Mouse (Mus musculus) neural tube, embryonic 14.5 days (tissue): ENCODE measurements around the gene Hist1h2ak. TPM values are rescaled to one million over a fixed set of nuclear protein-coding genes. Genes with fewer than 3 reads are reported as not detected.
"Not testable (repeated sequence)": the region's sequence is repeated elsewhere in the genome, so short reads cannot be mapped to it uniquely, and the experiment has no call there.

ENCODE experiments used
- ATAC-seq: fragments of 200-750 bp; cut with Nextera tagmentation; 2 replicates; pipeline ENCODE4 v1.8.0; 2017; ENCODE audit warnings: low read depth, mild to moderate bottlenecking, moderate TSS enrichment, moderate library complexity
- H3K27ac ChIP-seq: fragments of 300-500 bp; sonication (generic); 2 replicates; pipeline ENCODE4 v1.5.1; 2014; ENCODE audit warnings: low read depth, mild to moderate bottlenecking, control low read depth, low read length, moderate library complexity, mixed read lengths
- H3K27me3 ChIP-seq: fragments of 300-500 bp; sonication (generic); 2 replicates; pipeline ENCODE4 v1.6.1; 2014; ENCODE audit warnings: low read length; ENCODE audit not compliant: control insufficient read depth, insufficient read depth
- H3K36me3 ChIP-seq: fragments of 300-500 bp; sonication (generic); 2 replicates; pipeline ENCODE4 v1.6.1; 2014; ENCODE audit warnings: low read length, mixed read lengths; ENCODE audit not compliant: control insufficient read depth, insufficient read depth
- H3K4me1 ChIP-seq: fragments of 300-500 bp; sonication (generic); 2 replicates; pipeline ENCODE4 v1.6.1; 2014; ENCODE audit warnings: low read length; ENCODE audit not compliant: control insufficient read depth, insufficient read depth
- H3K4me2 ChIP-seq: fragments of 300-500 bp; sonication (generic); 2 replicates; pipeline ENCODE4 v1.6.1; 2014; ENCODE audit warnings: mild to moderate bottlenecking, low read depth, low read length, control low read depth
- H3K4me3 ChIP-seq: fragments of 300-500 bp; sonication (generic); 2 replicates; pipeline ENCODE4 v1.5.1; 2014; ENCODE audit warnings: low read depth, low read length, control low read depth, mixed read lengths
- H3K9ac ChIP-seq: fragments of 300-500 bp; sonication (generic); replicated peaks from 2 replicates; pipeline ENCODE4 v1.6.1; 2014; ENCODE audit warnings: low read depth, mild to moderate bottlenecking, control low read depth, low read length, mixed read lengths
- H3K9me3 ChIP-seq: fragments of 300-500 bp; sonication (generic); 2 replicates; pipeline ENCODE4 v1.6.1; 2016; ENCODE audit warnings: low read length; ENCODE audit not compliant: control insufficient read depth
- WGBS: fragments of 180-500 bp; shearing (Covaris S2); extraction: QIAGEN DNeasy Blood & Tissue Kit; methylation state at CpG from one replicate; pipeline ENCODE4 v1.1.7; 2014; 5-methylcytosine and 5-hydroxymethylcytosine counted together
- polyA plus RNA-seq: library from polyadenylated mRNA; unstranded; fragments of >200 nt; fragmentation: Nextera tagmentation; extraction: Ambion mirVana; gene quantifications from 2 replicates; pipeline ENCODE4 v1.2.1, GENCODE M21; 2014

Hist1h2ak gene
- 1.4 and 2.9 TPM in 2 replicates for polyA plus RNA-seq

DNA sequence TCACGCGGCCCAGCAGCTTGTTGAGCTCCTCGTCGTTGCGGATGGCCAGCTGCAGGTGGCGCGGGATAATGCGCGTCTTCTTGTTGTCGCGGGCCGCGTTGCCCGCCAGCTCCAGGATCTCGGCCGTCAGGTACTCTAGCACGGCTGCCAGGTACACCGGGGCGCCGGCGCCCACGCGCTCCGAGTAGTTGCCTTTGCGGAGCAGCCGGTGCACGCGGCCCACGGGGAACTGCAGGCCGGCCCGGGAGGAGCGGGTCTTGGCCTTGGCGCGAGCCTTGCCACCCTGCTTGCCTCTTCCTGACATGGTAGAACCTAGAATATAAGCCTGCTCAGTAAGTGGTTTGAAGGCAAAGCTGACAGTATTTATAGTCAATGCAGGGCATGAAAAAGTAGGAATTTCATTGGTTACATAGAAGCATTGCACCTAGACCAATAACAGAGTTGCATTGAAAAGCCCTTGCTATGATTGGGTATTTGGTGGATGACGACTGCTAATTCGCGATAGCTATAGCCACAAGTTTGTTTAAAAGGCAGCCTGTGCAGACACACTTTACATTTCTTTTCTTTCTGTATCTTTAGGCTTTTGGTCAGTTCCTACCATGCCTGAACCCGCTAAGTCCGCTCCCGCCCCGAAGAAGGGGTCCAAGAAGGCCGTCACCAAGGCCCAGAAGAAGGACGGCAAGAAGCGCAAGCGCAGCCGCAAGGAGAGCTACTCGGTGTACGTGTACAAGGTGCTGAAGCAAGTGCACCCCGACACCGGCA is at the start of gene Hist1h2ak, which contains the start of gene Hist1h2bn:
TSS of gene Hist1h2ak (minus strand) at position 304 of the 762 bp plus-strand sequence.
TSS of gene Hist1h2bn (plus strand) at position 600 of the 762 bp plus-strand sequence.
- peak within 1 kb of the TSS; percentile 48 for H3K9ac ChIP-seq
- H3K4me1 ChIP-seq, result peaks cover 25% of the 10 kb centered on the region
- ATAC-seq, result peak; percentile 97
- peak within 1 kb of the TSS; percentile 38 for H3K4me3 ChIP-seq
- under 1% methylated on average over 37 of the region's 50 CpGs for WGBS
- not testable (repeated sequence) for H3K36me3 ChIP-seq, H3K9me3 ChIP-seq, H3K27me3 ChIP-seq
- peak within 1 kb of the TSS; percentile 71 for H3K4me2 ChIP-seq
- H3K27ac ChIP-seq, result peak within 1 kb of the TSS; percentile 85

DNA sequence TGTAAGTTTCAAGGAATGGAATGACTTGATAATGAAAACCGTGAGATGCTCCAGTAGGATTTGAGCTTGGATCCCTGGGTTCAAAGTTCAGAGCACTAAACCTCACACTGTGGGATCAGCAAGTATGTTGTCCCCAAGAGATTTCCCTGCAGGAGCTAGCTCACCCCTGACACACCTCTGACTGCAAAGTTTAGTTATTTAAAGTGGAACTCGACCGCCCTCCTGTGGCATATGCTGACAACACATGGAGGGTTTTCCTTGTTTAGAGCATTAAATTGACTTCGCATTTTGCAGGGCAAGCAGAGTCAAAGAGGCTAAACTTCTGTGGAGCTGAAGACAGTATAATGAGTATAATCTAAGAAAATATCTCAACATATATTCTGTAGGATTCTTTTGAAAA is 49.4 kb upstream of the Hist1h2ak start:
- H3K4me2 ChIP-seq, H3K9ac ChIP-seq, H3K27ac ChIP-seq, H3K27me3 ChIP-seq, H3K4me3 ChIP-seq, H3K4me1 ChIP-seq, H3K36me3 ChIP-seq, H3K9me3 ChIP-seq: not testable (repeated sequence)
- ATAC-seq, result peak; percentile 68; the same call in 1 of the 2 replicates
- WGBS, result no CpG with 5 or more reads among the region's 4 CpGs

DNA sequence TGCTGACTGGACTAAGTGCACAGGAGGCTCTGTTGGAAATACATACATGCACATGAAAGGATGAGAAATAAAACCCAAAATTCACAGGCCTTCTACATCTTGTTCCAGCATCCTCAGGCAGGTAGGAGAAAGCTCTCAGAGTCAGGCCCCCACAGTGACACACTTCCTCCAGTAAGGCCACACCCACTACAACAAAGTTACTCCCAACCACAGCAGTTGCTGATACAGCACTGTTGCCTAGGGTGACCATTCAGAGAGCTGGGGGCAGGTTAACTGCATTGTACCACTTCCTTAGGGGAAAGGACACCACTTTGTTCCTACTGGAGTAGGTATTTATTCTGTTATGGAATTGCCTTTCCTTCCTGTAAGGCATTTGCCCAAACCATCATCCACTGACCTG is 43.5 kb upstream of the Hist1h2ak start:
- not testable (repeated sequence) for H3K27ac ChIP-seq, ATAC-seq, H3K9ac ChIP-seq, H3K27me3 ChIP-seq, H3K4me1 ChIP-seq, H3K4me2 ChIP-seq, H3K36me3 ChIP-seq, H3K4me3 ChIP-seq, H3K9me3 ChIP-seq

DNA sequence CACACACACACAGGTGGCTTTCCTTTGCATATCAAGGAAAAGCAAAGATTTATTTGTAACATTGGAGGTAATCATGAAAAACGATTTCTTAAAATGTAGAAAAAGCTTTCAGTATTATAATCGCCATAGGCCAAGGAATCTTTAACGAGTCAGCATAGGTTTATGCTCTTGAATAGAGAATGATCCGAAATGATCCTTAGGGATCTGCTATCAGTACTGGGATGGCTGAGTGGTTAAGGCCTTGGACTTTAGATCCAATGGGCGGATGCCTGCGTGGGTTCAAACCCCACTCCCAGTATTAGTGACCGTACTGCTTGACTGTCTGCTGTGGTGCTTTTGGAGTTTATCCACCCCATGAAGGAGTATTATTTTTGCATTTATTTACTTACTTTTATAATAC is 42.0 kb upstream of the Hist1h2ak start:
- no peaks in the 10 kb centered on the region for H3K27me3 ChIP-seq
- no peak overlapping the region for H3K27ac ChIP-seq
- H3K9me3 ChIP-seq, result no peaks in the 10 kb centered on the region
- WGBS, result 91% methylated on average over 7 of the region's 7 CpGs
- ATAC-seq, result no peak
- H3K36me3 ChIP-seq, result no peaks in the 10 kb centered on the region
- no peak overlapping the region for H3K9ac ChIP-seq
- no peak overlapping the region for H3K4me3 ChIP-seq
- no peak overlapping the region for H3K4me2 ChIP-seq
- H3K4me1 ChIP-seq, result no peaks in the 10 kb centered on the region

DNA sequence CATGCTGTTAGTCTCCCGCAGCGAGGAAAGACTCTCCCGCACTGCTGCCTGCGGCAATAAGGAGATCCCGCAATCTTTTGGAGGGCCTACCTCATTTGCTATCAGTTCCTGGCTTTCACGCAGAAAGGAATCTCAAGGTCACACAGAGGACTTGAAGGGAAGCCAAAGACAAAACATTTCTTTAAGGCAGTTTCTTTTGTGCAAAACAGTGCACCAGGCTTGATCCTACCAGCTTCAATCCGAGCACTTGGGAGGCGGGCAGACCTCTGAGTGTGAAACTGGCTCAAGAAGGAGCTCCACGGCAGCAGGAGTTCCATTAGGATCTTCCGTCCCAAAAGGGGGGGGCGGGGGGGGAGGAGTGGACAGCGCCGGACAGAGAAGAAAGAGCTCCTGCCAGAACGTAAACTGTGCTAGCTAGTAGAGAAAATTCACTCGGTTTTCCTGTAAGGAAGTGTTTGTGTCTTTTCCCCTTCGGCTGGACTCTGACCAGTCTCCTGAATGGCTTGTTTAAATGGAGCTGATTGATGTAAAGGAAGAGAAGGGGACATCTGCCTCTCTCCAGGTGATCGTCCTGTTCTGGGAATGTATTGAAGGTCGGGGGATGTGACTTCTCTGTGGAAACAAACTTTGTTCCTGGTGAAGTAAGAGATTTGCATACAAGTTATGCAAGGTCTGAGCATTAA is 37.1 kb upstream of the Hist1h2ak start:
- H3K4me1 ChIP-seq, result peaks cover 12% of the 10 kb centered on the region
- H3K4me2 ChIP-seq, result peak overlapping the region; percentile 40
- no peak overlapping the region for H3K4me3 ChIP-seq
- ATAC-seq, result no peak
- 7% methylated on average over 17 of the region's 18 CpGs for WGBS
- H3K9me3 ChIP-seq, result no peaks in the 10 kb centered on the region
- no peaks in the 10 kb centered on the region for H3K27me3 ChIP-seq
- H3K36me3 ChIP-seq, result no peaks in the 10 kb centered on the region
- H3K27ac ChIP-seq, result no peak overlapping the region
- no peak overlapping the region for H3K9ac ChIP-seq

DNA sequence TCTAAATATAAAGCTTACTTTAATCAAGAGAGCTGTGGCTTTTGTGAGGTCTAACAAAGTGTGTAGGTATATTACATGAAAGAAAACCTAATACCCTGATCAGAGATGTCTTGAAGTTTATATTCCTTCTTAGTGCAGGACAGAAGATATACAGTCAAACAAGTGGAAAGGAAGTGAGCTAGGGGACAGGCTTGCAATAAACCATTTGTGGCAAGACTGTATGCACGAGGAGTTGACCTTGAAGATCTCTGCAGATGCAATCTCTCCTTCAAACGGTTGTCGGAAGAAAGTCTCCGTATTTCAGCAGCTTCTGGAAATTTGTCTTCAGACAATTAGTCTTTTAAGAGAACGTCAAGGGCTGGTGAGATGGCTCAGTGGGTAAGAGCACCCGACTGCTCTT is 36.3 kb upstream of the Hist1h2ak start:
- Histone ChIP-seq H3K4me2 (no peak overlapping the region), H3K36me3 (no peaks in the 10 kb centered on the region), H3K9me3 (no peaks in the 10 kb centered on the region), H3K9ac (no peak overlapping the region), H3K4me3 (no peak overlapping the region), H3K27me3 (no peaks in the 10 kb centered on the region), H3K4me1 (peaks cover 12% of the 10 kb centered on the region), H3K27ac (no peak overlapping the region)
- no peak for ATAC-seq
- WGBS, result 57% methylated on average over 6 of the region's 6 CpGs

DNA sequence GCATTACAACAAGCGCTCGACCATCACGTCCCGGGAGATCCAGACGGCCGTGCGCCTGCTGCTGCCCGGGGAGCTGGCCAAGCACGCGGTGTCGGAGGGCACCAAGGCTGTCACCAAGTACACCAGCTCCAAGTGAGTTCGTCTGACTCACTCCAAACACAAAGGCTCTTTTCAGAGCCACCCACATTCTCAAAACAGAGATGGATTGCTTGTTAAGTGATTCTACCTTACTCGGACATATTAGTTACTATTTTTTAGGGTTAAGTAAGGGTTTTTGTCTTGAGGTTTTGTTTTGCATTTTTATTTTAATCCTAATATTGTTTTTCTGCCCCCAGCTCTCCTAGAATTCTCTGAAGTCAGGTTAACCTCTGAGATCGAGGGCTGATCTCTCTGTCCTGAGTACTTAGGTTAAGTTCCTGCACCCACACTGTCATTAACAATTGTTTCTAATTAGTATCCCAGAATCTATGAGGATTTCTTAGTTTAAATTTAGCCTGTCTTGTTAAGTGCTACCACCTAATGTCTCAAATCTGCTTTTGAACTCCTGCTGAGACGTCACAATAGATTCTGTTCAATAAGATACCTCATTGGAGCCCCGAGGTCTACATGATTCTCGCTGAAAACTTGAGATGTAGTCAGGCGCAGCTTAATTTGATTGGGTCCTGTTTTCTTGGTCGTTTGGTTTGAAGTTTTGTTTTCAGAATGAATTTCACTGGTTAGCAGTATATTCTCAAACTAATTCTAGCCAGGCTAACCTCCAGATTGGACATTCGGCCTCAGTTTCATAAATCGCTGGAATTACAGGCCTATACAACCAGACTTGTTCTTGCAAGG is 34.4 kb upstream of the Hist1h2ak start:
- no peak overlapping the region for H3K9ac ChIP-seq
- H3K4me2 ChIP-seq, result peak overlapping the region; percentile 56
- ATAC-seq, result peak; percentile 29; the same call in 1 of the 2 replicates
- peaks cover 16% of the 10 kb centered on the region for H3K4me1 ChIP-seq
- 12% methylated on average over 14 of the region's 21 CpGs for WGBS
- H3K27ac ChIP-seq, result peak overlapping the region; percentile 5; the same call in 1 of the 2 replicates
- no peaks in the 10 kb centered on the region for H3K36me3 ChIP-seq
- H3K4me3 ChIP-seq, result peak overlapping the region; percentile 29
- H3K9me3 ChIP-seq, result no peaks in the 10 kb centered on the region
- no peaks in the 10 kb centered on the region for H3K27me3 ChIP-seq

DNA sequence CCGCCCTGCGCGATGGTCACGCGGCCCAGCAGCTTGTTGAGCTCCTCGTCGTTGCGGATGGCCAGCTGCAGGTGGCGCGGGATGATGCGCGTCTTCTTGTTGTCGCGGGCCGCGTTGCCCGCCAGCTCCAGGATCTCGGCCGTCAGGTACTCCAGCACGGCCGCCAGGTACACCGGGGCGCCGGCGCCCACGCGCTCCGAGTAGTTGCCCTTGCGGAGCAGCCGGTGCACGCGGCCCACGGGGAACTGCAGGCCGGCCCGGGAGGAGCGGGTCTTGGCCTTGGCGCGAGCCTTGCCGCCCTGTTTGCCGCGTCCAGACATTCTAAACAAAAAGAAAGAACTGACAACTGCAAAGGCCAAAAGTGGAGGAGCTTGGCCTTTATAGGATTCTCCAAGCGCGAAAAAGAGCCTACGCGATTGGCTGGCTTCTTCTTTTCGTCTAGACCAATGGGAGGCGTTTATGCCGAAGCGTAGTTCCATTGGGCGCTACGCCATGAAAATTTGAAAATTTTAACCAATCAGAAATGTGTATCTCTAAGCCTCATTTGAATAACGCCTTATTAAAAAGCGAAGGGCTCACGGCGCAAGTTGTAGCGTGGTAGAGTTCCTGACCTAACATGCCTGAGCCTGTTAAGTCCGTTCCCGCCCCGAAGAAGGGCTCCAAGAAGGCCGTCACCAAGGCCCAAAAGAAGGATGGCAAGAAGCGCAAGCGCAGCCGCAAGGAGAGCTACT is 33.4 kb upstream of the Hist1h2ak start, which contains the start of the genes Hist1h2an and Hist1h2bp:
TSS of gene Hist1h2an (minus strand) at position 320 of the 731 bp plus-strand sequence.
TSS of gene Hist1h2bp (plus strand) at position 563 of the 731 bp plus-strand sequence.
- not testable (repeated sequence) for H3K36me3 ChIP-seq, H3K9me3 ChIP-seq, H3K9ac ChIP-seq, H3K27me3 ChIP-seq
- ATAC-seq, result peak; percentile 95
- Histone ChIP-seq H3K4me3 (peak within 1 kb of the TSS; percentile 29), H3K4me2 (peak within 1 kb of the TSS; percentile 56), H3K27ac (peak within 1 kb of the TSS; percentile 52), H3K4me1 (peaks cover 23% of the 10 kb centered on the region)
- WGBS, result under 1% methylated on average over 35 of the region's 63 CpGs
